Mouse (Mus musculus): ENCODE measurements around the gene Hcar2. TPM values are rescaled to one million over a fixed set of nuclear protein-coding genes. Genes with fewer than 3 reads are reported as not detected.

The Hcar2 gene
- polyA plus RNA-seq (2014; fragmentation: Nextera tagmentation; extraction: Ambion mirVana), result not detected in 2 replicates

- no peak within 1 kb of the TSS for H3K4me3 ChIP-seq (ENCODE audit: control insufficient read depth in 1 of 2, insufficient read depth in 1 of 2, low read depth in 1 of 2, low read length in 2 of 2)
- H3K9ac ChIP-seq (ENCODE audit: low read length), result no peak within 1 kb of the TSS
- no peak within 1 kb of the TSS for H3K27ac ChIP-seq (replicated peaks in 1 of 2; ENCODE audit: control insufficient read depth in 1 of 2, insufficient read depth in 1 of 2, low read depth in 2 of 2, low read length in 2 of 2)
- no peak for ATAC-seq (ENCODE audit: insufficient number of reproducible peaks, insufficient read depth, low FRiP score, low read depth)
- H3K4me2 ChIP-seq (ENCODE audit: low read length), result no peak within 1 kb of the TSS
- WGBS, result 77% methylated on average over 12 of the region's 12 CpGs
- H3K4me1 ChIP-seq (ENCODE audit: control insufficient read depth in 2 of 2, insufficient read depth in 2 of 2, low read length in 2 of 2), result no peaks in the 10 kb centered on the region
- no peaks in the 10 kb centered on the region for H3K9me3 ChIP-seq (ENCODE audit: control insufficient read depth, low read length)
- no peaks in the 10 kb centered on the region for H3K27me3 ChIP-seq (ENCODE audit: control insufficient read depth, insufficient read depth, low read length)
- no peaks in the 10 kb centered on the region for H3K36me3 ChIP-seq (ENCODE audit: control insufficient read depth, insufficient read depth, low read length)
These were observed at the start of gene Hcar2 for GRCm38 (mm10) chr5:123865365-123865764. Hcar2 (minus strand) TSS chr5:123865499.

- no peak overlapping the region for H3K4me3 ChIP-seq (ENCODE audit: control insufficient read depth in 1 of 2, insufficient read depth in 1 of 2, low read depth in 1 of 2, low read length in 2 of 2)
- H3K9me3 ChIP-seq (ENCODE audit: control insufficient read depth, low read length), result no peaks in the 10 kb centered on the region
- H3K27ac ChIP-seq (replicated peaks in 1 of 2; ENCODE audit: control insufficient read depth in 1 of 2, insufficient read depth in 1 of 2, low read depth in 2 of 2, low read length in 2 of 2), result 0 out of 4 replicates have a peak overlapping the region, but pooled peaks of 1 of the 2 experiments have one; percentile 3
- H3K4me2 ChIP-seq (ENCODE audit: low read length), result no peak overlapping the region
- no peaks in the 10 kb centered on the region for H3K27me3 ChIP-seq (ENCODE audit: control insufficient read depth, insufficient read depth, low read length)
- peaks cover 2 to 12% of the 10 kb centered on the region in 2 experiments; a peak in 1 of 4 replicates for H3K4me1 ChIP-seq (ENCODE audit: control insufficient read depth in 2 of 2, insufficient read depth in 2 of 2, low read length in 2 of 2)
- peaks cover 78% of the 10 kb centered on the region for H3K36me3 ChIP-seq (ENCODE audit: control insufficient read depth, insufficient read depth, low read length)
- no peak overlapping the region for H3K9ac ChIP-seq (ENCODE audit: low read length)
- 80% methylated on average over 3 of the region's 3 CpGs for WGBS
- no peak for ATAC-seq (ENCODE audit: insufficient number of reproducible peaks, insufficient read depth, low FRiP score, low read depth)
These were observed 49.6 kb upstream of the Hcar2 start for GRCm38 (mm10) chr5:123914852-123915251.

- Histone ChIP-seq H3K9me3 (ENCODE audit: control insufficient read depth, low read length) (no peaks in the 10 kb centered on the region), H3K4me2 (ENCODE audit: low read length) (peak overlapping the region; percentile 86), H3K9ac (ENCODE audit: low read length) (peak overlapping the region; percentile 98), H3K4me3 (ENCODE audit: control insufficient read depth in 1 of 2, insufficient read depth in 1 of 2, low read depth in 1 of 2, low read length in 2 of 2) (peak overlapping the region; percentile 72 to 91), H3K4me1 (ENCODE audit: control insufficient read depth in 2 of 2, insufficient read depth in 2 of 2, low read length in 2 of 2) (peaks cover 7 to 12% of the 10 kb centered on the region in 2 experiments), H3K36me3 (ENCODE audit: control insufficient read depth, insufficient read depth, low read length) (peaks cover 40% of the 10 kb centered on the region), H3K27ac (replicated peaks in 1 of 2; ENCODE audit: control insufficient read depth in 1 of 2, insufficient read depth in 1 of 2, low read depth in 2 of 2, low read length in 2 of 2) (peak overlapping the region in 1 of 2 experiments; percentile 83; a peak in 2 of 4 replicates), H3K27me3 (ENCODE audit: control insufficient read depth, insufficient read depth, low read length) (no peaks in the 10 kb centered on the region)
- WGBS, result 2% methylated on average over 10 of the region's 10 CpGs
- ATAC-seq (ENCODE audit: insufficient number of reproducible peaks, insufficient read depth, low FRiP score, low read depth), result no peak
These were observed 42.3 kb upstream of the Hcar2 start for GRCm38 (mm10) chr5:123907631-123907977.

- Histone ChIP-seq H3K27ac (replicated peaks in 1 of 2; ENCODE audit: control insufficient read depth in 1 of 2, insufficient read depth in 1 of 2, low read depth in 2 of 2, low read length in 2 of 2) (peak within 1 kb of the TSS; percentile 78 to 83; a peak in 3 of 4 replicates), H3K4me2 (ENCODE audit: low read length) (peak within 1 kb of the TSS; percentile 86), H3K9ac (ENCODE audit: low read length) (peak within 1 kb of the TSS; percentile 98), H3K36me3 (ENCODE audit: control insufficient read depth, insufficient read depth, low read length) (peaks cover 37% of the 10 kb centered on the region), H3K9me3 (ENCODE audit: control insufficient read depth, low read length) (no peaks in the 10 kb centered on the region), H3K4me1 (ENCODE audit: control insufficient read depth in 2 of 2, insufficient read depth in 2 of 2, low read length in 2 of 2) (peaks cover 7 to 12% of the 10 kb centered on the region in 2 experiments), H3K4me3 (ENCODE audit: control insufficient read depth in 1 of 2, insufficient read depth in 1 of 2, low read depth in 1 of 2, low read length in 2 of 2) (peak within 1 kb of the TSS; percentile 72 to 91), H3K27me3 (ENCODE audit: control insufficient read depth, insufficient read depth, low read length) (no peaks in the 10 kb centered on the region)
- WGBS, result under 1% methylated on average over 61 of the region's 61 CpGs
- peak; percentile 92 for ATAC-seq (ENCODE audit: insufficient number of reproducible peaks, insufficient read depth, low FRiP score, low read depth)
These were observed 41.8 kb upstream of the Hcar2 start, which contains the start of gene Denr for GRCm38 (mm10) chr5:123906976-123907630. Denr (plus strand) TSS chr5:123907175.

GRCm38 (mm10) chr5:123906146-123906975 is 41.1 kb upstream of the Hcar2 start:
- no peak for ATAC-seq (ENCODE audit: insufficient number of reproducible peaks, insufficient read depth, low FRiP score, low read depth)
- Histone ChIP-seq H3K27ac (replicated peaks in 1 of 2; ENCODE audit: control insufficient read depth in 1 of 2, insufficient read depth in 1 of 2, low read depth in 2 of 2, low read length in 2 of 2) (no peak overlapping the region), H3K36me3 (ENCODE audit: control insufficient read depth, insufficient read depth, low read length) (peaks cover 32% of the 10 kb centered on the region), H3K9ac (ENCODE audit: low read length) (peak overlapping the region; percentile 14), H3K9me3 (ENCODE audit: control insufficient read depth, low read length) (no peaks in the 10 kb centered on the region), H3K4me2 (ENCODE audit: low read length) (peak overlapping the region; percentile 86), H3K27me3 (ENCODE audit: control insufficient read depth, insufficient read depth, low read length) (no peaks in the 10 kb centered on the region), H3K4me3 (ENCODE audit: control insufficient read depth in 1 of 2, insufficient read depth in 1 of 2, low read depth in 1 of 2, low read length in 2 of 2) (peak overlapping the region; percentile 6 to 91; a peak in 2 of 4 replicates), H3K4me1 (ENCODE audit: control insufficient read depth in 2 of 2, insufficient read depth in 2 of 2, low read length in 2 of 2) (peaks cover 7 to 12% of the 10 kb centered on the region in 2 experiments)
- whole genome bisulfite sequencing, result 73% methylated on average over 17 of the region's 17 CpGs

- no peak for ATAC-seq (ENCODE audit: insufficient number of reproducible peaks, insufficient read depth, low FRiP score, low read depth)
- Histone ChIP-seq H3K9me3 (ENCODE audit: control insufficient read depth, low read length) (no peaks in the 10 kb centered on the region), H3K9ac (ENCODE audit: low read length) (no peak overlapping the region), H3K4me2 (ENCODE audit: low read length) (no peak overlapping the region), H3K27ac (replicated peaks in 1 of 2; ENCODE audit: control insufficient read depth in 1 of 2, insufficient read depth in 1 of 2, low read depth in 2 of 2, low read length in 2 of 2) (no peak overlapping the region), H3K4me3 (ENCODE audit: control insufficient read depth in 1 of 2, insufficient read depth in 1 of 2, low read depth in 1 of 2, low read length in 2 of 2) (no peak overlapping the region), H3K36me3 (ENCODE audit: control insufficient read depth, insufficient read depth, low read length) (peaks cover 11% of the 10 kb centered on the region), H3K4me1 (ENCODE audit: control insufficient read depth in 2 of 2, insufficient read depth in 2 of 2, low read length in 2 of 2) (peaks cover 7 to 12% of the 10 kb centered on the region in 2 experiments), H3K27me3 (ENCODE audit: control insufficient read depth, insufficient read depth, low read length) (no peaks in the 10 kb centered on the region)
- WGBS, result 60% methylated on average over 11 of the region's 11 CpGs
These were observed 38.9 kb upstream of the Hcar2 start for GRCm38 (mm10) chr5:123904059-123904672.

GRCm38 (mm10) chr5:123897352-123897751 is 32.1 kb upstream of the Hcar2 start:
- ATAC-seq (ENCODE audit: insufficient number of reproducible peaks, insufficient read depth, low FRiP score, low read depth), result no peak
- no peak overlapping the region for H3K27ac ChIP-seq (replicated peaks in 1 of 2; ENCODE audit: control insufficient read depth in 1 of 2, insufficient read depth in 1 of 2, low read depth in 2 of 2, low read length in 2 of 2)
- H3K4me1 ChIP-seq (ENCODE audit: control insufficient read depth in 2 of 2, insufficient read depth in 2 of 2, low read length in 2 of 2), result no peaks in the 10 kb centered on the region
- H3K27me3 ChIP-seq (ENCODE audit: control insufficient read depth, insufficient read depth, low read length), result no peaks in the 10 kb centered on the region
- no peak overlapping the region for H3K4me2 ChIP-seq (ENCODE audit: low read length)
- 77% methylated on average over 13 of the region's 13 CpGs for WGBS
- H3K36me3 ChIP-seq (ENCODE audit: control insufficient read depth, insufficient read depth, low read length), result no peaks in the 10 kb centered on the region
- no peak overlapping the region for H3K4me3 ChIP-seq (ENCODE audit: control insufficient read depth in 1 of 2, insufficient read depth in 1 of 2, low read depth in 1 of 2, low read length in 2 of 2)
- no peaks in the 10 kb centered on the region for H3K9me3 ChIP-seq (ENCODE audit: control insufficient read depth, low read length)
- no peak overlapping the region for H3K9ac ChIP-seq (ENCODE audit: low read length)
